Comparison of ENCODE assay signal across 11 mouse cellular contexts in the genomic region with DNA sequence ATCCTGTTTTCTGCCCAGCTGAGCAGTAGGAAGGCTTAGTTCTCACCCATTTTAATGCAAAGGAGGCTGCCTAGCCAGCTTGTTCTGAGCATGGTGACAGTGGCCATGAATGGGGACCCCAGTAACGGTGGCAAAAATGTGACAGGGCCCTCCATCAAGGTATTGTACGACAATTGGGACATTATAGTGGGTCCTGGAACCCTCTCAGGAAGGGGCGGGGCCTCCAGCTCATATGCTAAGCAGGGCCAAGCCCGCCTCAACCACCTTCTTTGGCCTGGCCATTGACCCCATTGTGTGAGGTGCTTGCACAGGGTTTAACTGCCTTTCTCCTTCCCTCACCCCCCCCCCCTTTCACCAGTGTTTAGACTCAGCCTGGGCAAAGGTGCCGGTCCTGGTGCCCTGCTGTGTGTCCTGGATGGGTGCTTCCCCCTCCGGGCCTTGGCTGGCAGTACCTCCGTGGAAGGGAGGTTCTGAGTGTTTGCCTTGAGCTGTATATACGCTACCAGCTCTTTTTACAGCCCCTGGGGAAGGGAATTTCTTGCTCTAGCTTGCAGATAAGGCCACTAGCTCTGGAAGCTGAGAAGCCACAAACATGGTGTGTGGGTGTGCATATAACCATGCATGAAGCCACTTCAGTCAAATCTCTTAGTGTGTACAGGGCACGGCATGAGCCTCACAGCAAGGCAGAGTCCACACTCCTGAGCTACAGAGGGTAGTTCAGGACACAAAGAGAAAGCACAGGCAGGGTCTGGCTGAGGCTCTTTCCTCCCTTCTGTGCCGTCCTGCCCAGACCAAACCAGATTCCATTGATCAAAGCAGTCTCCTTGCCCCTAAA.
DNase-seq lines count a peak whose midpoint lies in the region; ATAC-seq lines count a peak whose summit lies in the region.
"Had no signal": no experiment of that assay in that cellular context is flagged by ENCODE, and none has a peak within 500 bp of the region (broad histone marks: within the 10 kb centered on the region; RNA-seq: fewer than 3 reads in every experiment).

No protein-coding gene starts in this region.

- H3K27me3 ChIP-seq in embryonic facial prominence, embryonic 12.5 days: peaks cover 3% of the 10 kb centered on the region; the same call in 1 of the 2 replicates
- no peaks in the 10 kb centered on the region for H3K27me3 ChIP-seq in hindbrain, embryonic 15.5 days
- H3K27me3 ChIP-seq: lung, embryonic 15.5 days had no signal

- no peak overlapping the region for H3K4me3 ChIP-seq in embryonic facial prominence, embryonic 12.5 days
- no peak overlapping the region for H3K4me3 ChIP-seq in hindbrain, embryonic 15.5 days
- H3K4me3 ChIP-seq: heart, adult 2 months; lung, embryonic 15.5 days had no signal

- no peaks in the 10 kb centered on the region for H3K9me3 ChIP-seq in embryonic facial prominence, embryonic 12.5 days
- no peaks in the 10 kb centered on the region for H3K9me3 ChIP-seq in hindbrain, embryonic 15.5 days
- H3K9me3 ChIP-seq: lung, embryonic 15.5 days had no signal

- H3K4me1 ChIP-seq in embryonic facial prominence, embryonic 12.5 days: peaks cover 12% of the 10 kb centered on the region; the same call in 1 of the 2 replicates
- peaks cover 44% of the 10 kb centered on the region for H3K4me1 ChIP-seq in hindbrain, embryonic 15.5 days (replicated peaks)
- H3K4me1 ChIP-seq: lung, embryonic 15.5 days had no signal

- WGBS in embryonic facial prominence, embryonic 12.5 days: 31% methylated on average over 10 of the region's 10 CpGs
- WGBS in hindbrain, embryonic 15.5 days: 20% methylated on average over 10 of the region's 10 CpGs

- H3K36me3 ChIP-seq in embryonic facial prominence, embryonic 12.5 days: no peaks in the 10 kb centered on the region
- H3K36me3 ChIP-seq in hindbrain, embryonic 15.5 days: no peaks in the 10 kb centered on the region
- H3K36me3 ChIP-seq: lung, embryonic 15.5 days had no signal

- peak; percentile 88 for DNase-seq in embryo, embryonic 10 days (ENCODE audit: low spot score)
- peak; percentile 61 for DNase-seq in neural tube, embryonic 10.5 days (ENCODE audit: extremely low spot score, low spot score)
- DNase-seq in gastrocnemius, postnatal 10 days: no peak
- no peak for DNase-seq in thymus, postnatal 25 days
- no peak for DNase-seq in testis, postnatal 14 days (ENCODE audit: low spot score)
- DNase-seq in cerebellum, postnatal 14 days: no peak
- DNase-seq: heart, adult 2 months; kidney, adult 8-10 months had no signal

- ATAC-seq in embryonic facial prominence, embryonic 12.5 days (ENCODE audit: insufficient number of reproducible peaks, insufficient read depth, low FRiP score, low TSS enrichment): peak; percentile 14; the same call in 1 of the 2 replicates
- ATAC-seq in hindbrain, embryonic 15.5 days (ENCODE audit: low FRiP score, low read depth): peak; percentile 82

- H3K9ac ChIP-seq in embryonic facial prominence, embryonic 12.5 days: no peak overlapping the region
- no peak overlapping the region for H3K9ac ChIP-seq in hindbrain, embryonic 15.5 days
- H3K9ac ChIP-seq: lung, embryonic 15.5 days had no signal

- H3K27ac ChIP-seq in embryonic facial prominence, embryonic 12.5 days: no peak overlapping the region
- peak overlapping the region; percentile 74 for H3K27ac ChIP-seq in hindbrain, embryonic 15.5 days (replicated peaks)
- H3K27ac ChIP-seq: heart, adult 2 months; lung, embryonic 15.5 days had no signal

- no peak overlapping the region for H3K4me2 ChIP-seq in embryonic facial prominence, embryonic 12.5 days (replicated peaks)
- H3K4me2 ChIP-seq in hindbrain, embryonic 15.5 days: no peak overlapping the region
- H3K4me2 ChIP-seq: lung, embryonic 15.5 days had no signal

Comparison
In these comparisons a context has a peak if more than half of its experiments do, and no peak if none do; other contexts are left out.
1. DNase-seq: peak in embryo, embryonic 10 days (single experiment) and neural tube, embryonic 10.5 days (single experiment); none in gastrocnemius, postnatal 10 days (single experiment), thymus, postnatal 25 days (single experiment), testis, postnatal 14 days (single experiment) and cerebellum, postnatal 14 days (0 of 2).